Mouse (Mus musculus) intestine, embryonic 14.5 days (tissue): Measurements from ENCODE around the gene Arhgap5. TPM values are rescaled to one million over a fixed set of nuclear protein-coding genes. Genes with fewer than 3 reads are reported as not detected.

ENCODE experiments used
- ATAC-seq: fragments of 200-750 bp; cut with Nextera tagmentation; replicated peaks from 2 replicates; pipeline ENCODE4 v1.8.0; 2017; ENCODE audit warnings: low read depth, moderate number of reproducible peaks, moderate TSS enrichment, moderate library complexity; ENCODE audit not compliant: low FRiP score, low TSS enrichment
- DNase-seq: peaks from one replicate; pipeline ENCODE4 v3.0.0-alpha.2; 2018; ENCODE audit warnings: low spot score
- H3K27ac ChIP-seq: fragments of 300-500 bp; sonication (generic); 2 replicates; pipeline ENCODE4 v1.5.1; 2014; ENCODE audit warnings: low read depth, mild to moderate bottlenecking, control low read depth
- H3K27me3 ChIP-seq: fragments of 300-500 bp; sonication (generic); replicated peaks from 2 replicates; pipeline ENCODE4 v1.6.1; 2014; ENCODE audit warnings: low read length, control low read depth; ENCODE audit not compliant: control insufficient read depth, insufficient read depth
- H3K36me3 ChIP-seq: fragments of 300-500 bp; sonication (generic); 2 replicates; pipeline ENCODE4 v1.6.1; 2014; ENCODE audit warnings: low read length, control low read depth; ENCODE audit not compliant: control insufficient read depth, insufficient read depth
- H3K4me1 ChIP-seq: fragments of 300-500 bp; sonication (generic); replicated peaks from 2 replicates; pipeline ENCODE4 v1.6.1; 2014; ENCODE audit warnings: low read length, control low read depth, mixed read lengths; ENCODE audit not compliant: control insufficient read depth, insufficient read depth
- H3K4me2 ChIP-seq: fragments of 300-500 bp; sonication (generic); 2 replicates; pipeline ENCODE4 v1.6.1; 2014; ENCODE audit warnings: low read length
- H3K4me3 ChIP-seq: fragments of 300-500 bp; sonication (generic); 2 replicates; pipeline ENCODE4 v1.5.1; 2014; ENCODE audit warnings: low read depth, low read length, control low read depth, mixed read lengths
- H3K9ac ChIP-seq: fragments of 300-500 bp; sonication (generic); 2 replicates; pipeline ENCODE4 v1.6.1; 2014; ENCODE audit warnings: mild to moderate bottlenecking, low read length
- H3K9me3 ChIP-seq: fragments of 300-500 bp; sonication (generic); 2 replicates; pipeline ENCODE4 v1.6.1; 2016; ENCODE audit warnings: low read length, control low read depth; ENCODE audit not compliant: control insufficient read depth
- WGBS: fragments of 180-500 bp; shearing (Covaris S2); extraction: QIAGEN DNeasy Blood & Tissue Kit; methylation state at CpG from one replicate; pipeline ENCODE4 v1.1.7; 2014; 5-methylcytosine and 5-hydroxymethylcytosine counted together
- polyA plus RNA-seq: library from polyadenylated mRNA; unstranded; fragments of >200 nt; fragmentation: Nextera tagmentation; extraction: Ambion mirVana; gene quantifications from 2 replicates; pipeline ENCODE4 v1.2.1, GENCODE M21; 2014

Arhgap5 gene
- polyA plus RNA-seq, 1 experiment from 2014 or later = 42.3 TPM

DNA sequence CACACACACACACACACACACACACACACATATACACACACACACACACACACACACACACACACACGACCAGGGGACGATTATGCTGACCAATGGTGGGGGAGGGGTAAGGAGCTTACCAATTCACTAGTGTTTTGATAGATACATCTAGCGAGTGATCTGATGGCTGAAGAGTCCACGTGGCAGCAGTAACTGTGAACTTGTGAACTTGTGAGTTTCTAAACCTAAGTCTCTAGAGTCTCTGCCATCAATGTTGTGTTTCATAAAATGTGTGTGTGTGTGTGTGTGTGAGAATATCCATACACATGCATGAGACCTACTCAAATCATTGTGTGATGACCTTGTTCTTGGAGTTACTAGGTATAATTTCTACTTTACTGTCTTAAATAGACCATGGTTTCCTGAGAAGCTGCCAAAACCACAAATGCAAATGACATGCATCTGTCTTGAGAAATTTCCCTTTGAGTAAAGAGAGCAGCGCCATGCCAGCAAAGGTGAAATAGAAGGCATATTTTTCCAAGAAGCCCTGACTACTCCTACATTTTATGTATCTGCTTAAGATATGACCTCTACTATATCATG, 21.7 kb upstream of the Arhgap5 start:
- H3K4me2 ChIP-seq = no peak overlapping the region

DNA sequence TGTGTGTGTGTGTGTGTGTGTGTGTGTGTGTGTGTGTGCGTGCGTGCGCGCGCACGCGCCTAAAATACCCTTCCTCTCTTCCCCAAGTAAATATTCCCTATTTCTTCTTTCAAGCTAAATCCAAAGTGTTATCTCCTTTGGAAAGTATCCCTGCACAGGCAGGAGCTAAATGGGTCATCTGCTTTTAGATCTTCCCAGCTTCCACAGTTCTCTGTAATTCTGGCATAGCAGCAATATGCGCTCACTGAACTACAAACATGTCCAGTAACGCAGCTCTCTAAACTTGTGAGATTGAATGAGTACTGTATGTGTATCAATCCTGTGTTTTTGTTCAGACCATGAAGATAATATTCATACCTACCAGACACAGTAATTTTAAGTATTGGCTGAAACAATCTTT, 20.6 kb upstream of the Arhgap5 start:
- Histone ChIP-seq H3K27me3 (no peaks in the 10 kb centered on the region), H3K9ac (no peak overlapping the region), H3K4me1 (no peaks in the 10 kb centered on the region), H3K9me3 (no peaks in the 10 kb centered on the region), H3K27ac (no peak overlapping the region), H3K4me2 (no peak overlapping the region), H3K36me3 (no peaks in the 10 kb centered on the region), H3K4me3 (no peak overlapping the region)
- ATAC-seq = no peak
- no peak for DNase-seq
- WGBS = 90% methylated on average over 9 of the region's 9 CpGs

More for the DNA sequence above, 21.7 kb upstream of the Arhgap5 start:
- H3K4me3 ChIP-seq = no peak overlapping the region
- H3K27ac ChIP-seq = no peak overlapping the region
- WGBS = 70% methylated on average over 5 of the region's 5 CpGs
- no peaks in the 10 kb centered on the region for H3K9me3 ChIP-seq
- ATAC-seq (no peak), DNase-seq (no peak)
- no peak overlapping the region for H3K9ac ChIP-seq
- H3K4me1 ChIP-seq = no peaks in the 10 kb centered on the region
- H3K27me3 ChIP-seq = no peaks in the 10 kb centered on the region
- H3K36me3 ChIP-seq = no peaks in the 10 kb centered on the region

DNA sequence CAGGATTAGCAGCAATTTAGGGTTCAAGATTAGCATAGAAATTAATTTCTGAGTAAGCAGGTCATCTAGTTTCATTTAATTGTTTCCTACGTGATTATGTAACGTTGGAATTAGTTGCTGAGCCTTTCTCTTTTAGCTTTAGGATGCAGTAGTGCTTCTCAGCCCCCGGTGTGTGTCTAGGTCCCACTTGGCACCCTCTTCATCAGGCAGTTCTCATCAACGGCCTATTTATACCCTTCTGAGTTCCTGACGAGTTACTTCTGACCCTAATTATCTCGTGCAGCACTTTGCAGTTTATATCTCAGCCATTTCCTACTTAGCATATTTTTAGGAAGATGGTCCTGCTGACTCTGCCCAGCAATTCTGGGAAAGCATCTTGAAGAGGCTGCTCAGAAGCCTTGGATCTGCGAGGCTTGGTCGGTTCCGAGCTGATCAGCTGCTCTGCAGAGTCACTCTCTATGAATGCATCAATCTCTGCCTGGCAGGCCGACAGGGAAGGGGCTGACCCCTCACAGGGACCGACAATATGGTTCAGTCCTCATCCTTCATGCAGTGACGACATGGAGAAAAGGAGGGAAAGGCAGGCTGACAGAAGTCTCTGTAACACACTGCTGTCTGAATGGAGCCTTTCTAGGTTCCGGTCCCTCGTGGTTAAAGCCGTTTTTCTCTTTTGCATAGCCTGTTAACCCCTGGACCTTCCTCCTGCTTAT, 15.4 kb upstream of the Arhgap5 start:
- H3K9me3 ChIP-seq = no peaks in the 10 kb centered on the region
- ATAC-seq (no peak), DNase-seq (no peak)
- no peak overlapping the region for H3K9ac ChIP-seq
- H3K4me3 ChIP-seq = no peak overlapping the region
- WGBS = 46% methylated on average over 15 of the region's 15 CpGs
- H3K36me3 ChIP-seq = no peaks in the 10 kb centered on the region
- no peaks in the 10 kb centered on the region for H3K27me3 ChIP-seq
- no peaks in the 10 kb centered on the region; the same call in 1 of the 2 replicates for H3K4me1 ChIP-seq
- H3K4me2 ChIP-seq = no peak overlapping the region
- no peak overlapping the region for H3K27ac ChIP-seq

DNA sequence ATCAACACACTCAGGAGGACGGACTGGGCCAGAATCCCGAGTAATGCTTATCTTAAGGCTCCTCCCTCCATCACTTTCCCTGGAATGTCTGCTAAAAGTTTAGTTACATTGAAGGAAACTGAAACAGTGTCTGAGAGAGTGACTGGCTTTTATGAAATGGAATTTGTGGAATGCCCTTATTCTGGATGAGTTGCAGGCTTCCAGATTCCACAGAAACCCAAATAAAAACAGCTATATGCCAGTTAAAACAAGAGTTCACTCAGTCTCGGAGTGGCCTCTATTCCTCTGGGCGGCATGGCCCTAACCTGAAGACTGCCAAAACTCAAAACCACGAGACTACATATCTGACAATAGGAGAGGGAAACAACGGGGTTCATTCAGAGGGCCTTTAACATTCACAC, 10.5 kb upstream of the Arhgap5 start:
- no peak for DNase-seq
- no peak overlapping the region; the same call in 1 of the 2 replicates for H3K27ac ChIP-seq
- H3K4me2 ChIP-seq = no peak overlapping the region
- no peak overlapping the region for H3K4me3 ChIP-seq
- H3K9ac ChIP-seq = no peak overlapping the region
- H3K9me3 ChIP-seq = no peaks in the 10 kb centered on the region
- H3K4me1 ChIP-seq = no peaks in the 10 kb centered on the region; the same call in 1 of the 2 replicates
- H3K27me3 ChIP-seq = no peaks in the 10 kb centered on the region
- no peaks in the 10 kb centered on the region for H3K36me3 ChIP-seq
- WGBS = 31% methylated on average over 6 of the region's 6 CpGs
- ATAC-seq = no peak

DNA sequence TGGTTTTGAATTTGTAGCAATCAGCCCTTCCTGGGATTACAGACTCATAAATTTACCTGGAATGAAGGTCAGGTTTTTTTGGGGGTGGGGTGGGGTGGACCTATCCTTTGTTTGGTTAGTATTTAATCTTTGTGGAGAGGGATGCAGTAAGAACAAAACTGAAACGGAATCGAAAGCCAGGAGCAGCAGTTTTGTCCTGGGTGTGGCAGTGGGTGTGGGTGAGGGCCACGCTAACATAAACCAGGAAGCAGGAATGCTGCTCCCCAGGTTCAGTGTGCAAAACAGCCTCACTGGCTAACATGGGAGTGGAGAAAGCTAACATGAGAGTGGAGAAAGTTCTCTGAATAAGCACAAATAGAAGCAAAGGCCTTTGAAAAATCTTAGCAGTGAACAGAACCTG, 6.6 kb upstream of the Arhgap5 start:
- DNase-seq (no peak), ATAC-seq (0 out of 2 replicates have a peak, but pooled peaks have one; percentile 47)
- no peaks in the 10 kb centered on the region for H3K36me3 ChIP-seq
- no peak overlapping the region for H3K9ac ChIP-seq
- 57% methylated on average over 3 of the region's 3 CpGs for WGBS
- no peak overlapping the region for H3K4me2 ChIP-seq
- no peaks in the 10 kb centered on the region for H3K27me3 ChIP-seq
- H3K27ac ChIP-seq = no peak overlapping the region
- H3K4me3 ChIP-seq = no peak overlapping the region
- H3K4me1 ChIP-seq = peaks cover under 1% of the 10 kb centered on the region; the same call in 1 of the 2 replicates
- no peaks in the 10 kb centered on the region for H3K9me3 ChIP-seq

DNA sequence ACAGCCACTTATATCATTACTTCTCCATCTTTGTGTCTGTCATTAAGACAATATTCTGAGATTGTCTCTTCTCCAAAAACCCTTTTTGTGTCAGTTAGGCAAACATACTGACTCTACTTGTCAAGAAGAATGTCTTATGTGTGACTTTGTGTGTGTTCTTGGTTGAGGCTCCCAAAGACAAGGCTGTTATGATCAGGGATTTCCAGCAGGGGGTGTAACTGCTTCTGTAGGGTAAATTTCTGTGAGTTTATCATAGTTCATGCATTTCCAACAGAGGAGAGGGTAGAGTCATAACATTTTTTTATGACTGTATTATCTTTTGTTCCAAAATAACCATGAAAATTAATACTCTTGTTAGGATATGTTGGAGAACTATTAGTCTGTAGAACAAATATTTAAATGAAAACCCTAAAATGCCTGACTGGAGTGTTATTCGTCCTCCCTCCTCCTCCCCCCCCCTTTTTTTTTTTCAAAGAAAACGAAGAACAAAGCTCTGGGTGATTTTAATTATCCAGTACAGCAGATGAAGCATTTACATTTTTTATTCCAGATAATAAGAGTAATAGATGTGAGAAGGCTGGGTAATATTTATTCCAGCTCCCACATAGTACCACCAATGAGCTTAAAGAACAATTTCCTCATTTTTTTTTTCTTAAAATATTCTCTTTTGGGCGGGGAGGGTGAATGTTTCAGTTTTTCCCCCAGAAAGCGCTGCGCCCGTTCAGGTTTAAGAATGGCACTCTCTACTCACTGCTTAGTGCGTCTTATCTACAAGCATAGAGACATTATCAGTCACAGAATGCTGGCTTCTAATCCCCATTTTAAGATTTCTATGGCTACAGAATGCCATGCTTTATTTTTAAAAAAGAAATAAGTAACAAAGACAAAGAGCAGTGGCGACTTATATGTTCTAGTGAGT, 2.6 kb upstream of the Arhgap5 start:
- H3K36me3 ChIP-seq = no peaks in the 10 kb centered on the region
- 75% methylated on average over 8 of the region's 8 CpGs for WGBS
- no peak overlapping the region for H3K4me2 ChIP-seq
- H3K4me1 ChIP-seq = peaks cover 9% of the 10 kb centered on the region
- ATAC-seq (no peak), DNase-seq (no peak)
- no peak overlapping the region for H3K27ac ChIP-seq
- H3K27me3 ChIP-seq = no peaks in the 10 kb centered on the region
- no peak overlapping the region for H3K9ac ChIP-seq
- no peaks in the 10 kb centered on the region for H3K9me3 ChIP-seq
- no peak overlapping the region for H3K4me3 ChIP-seq

DNA sequence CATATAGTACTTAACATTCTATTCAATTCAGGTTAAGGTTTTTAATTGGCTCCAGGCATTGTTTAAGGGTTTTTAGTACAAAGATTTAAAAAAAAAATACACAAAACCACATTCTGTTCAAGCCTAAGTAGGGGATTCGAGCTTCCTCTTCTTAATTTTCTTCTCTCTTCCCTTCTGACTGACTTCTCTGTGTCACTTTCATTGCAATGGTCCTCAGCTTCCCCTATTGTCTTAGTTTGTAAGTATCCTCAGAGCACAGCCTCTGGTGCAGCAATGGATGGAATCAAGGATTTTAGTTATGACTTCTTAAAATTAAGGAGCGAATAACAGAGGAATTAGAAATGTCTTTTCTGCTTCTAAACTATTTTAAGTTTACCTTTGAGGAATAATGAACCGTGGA, 1.6 kb upstream of the Arhgap5 start:
- 62% methylated on average over 3 of the region's 3 CpGs for WGBS

DNA sequence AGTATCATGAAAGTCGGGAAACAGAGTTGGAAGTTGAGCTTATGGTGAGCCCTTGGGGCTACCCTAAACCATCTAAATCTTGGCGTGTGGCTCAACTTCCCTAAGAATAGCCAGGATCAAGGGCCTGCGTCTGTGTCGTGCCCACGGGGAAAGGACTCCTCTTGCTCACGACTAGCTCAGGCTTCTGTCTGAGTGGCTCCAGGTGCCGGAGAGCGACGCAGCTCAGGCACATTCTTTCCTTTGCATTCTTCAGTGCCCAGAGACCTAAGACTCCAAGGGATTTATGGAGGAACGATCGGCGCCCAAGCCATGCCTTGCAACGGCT, 679 bp upstream of the Arhgap5 start:
- peak overlapping the region; percentile 51 for H3K4me2 ChIP-seq
- H3K27ac ChIP-seq = peak overlapping the region; percentile 100
- DNase-seq (no peak), ATAC-seq (peak; percentile 30)
- peak overlapping the region; percentile 65 for H3K9ac ChIP-seq
- H3K4me3 ChIP-seq = peak overlapping the region; percentile 75
- WGBS = 0% methylated on average over 13 of the region's 13 CpGs
- H3K36me3 ChIP-seq = no peaks in the 10 kb centered on the region
- H3K9me3 ChIP-seq = no peaks in the 10 kb centered on the region
- no peaks in the 10 kb centered on the region for H3K27me3 ChIP-seq
- H3K4me1 ChIP-seq = peaks cover 9% of the 10 kb centered on the region

More for the DNA sequence above, 1.6 kb upstream of the Arhgap5 start:
- Histone ChIP-seq H3K27me3 (no peaks in the 10 kb centered on the region), H3K36me3 (no peaks in the 10 kb centered on the region), H3K4me1 (peaks cover 9% of the 10 kb centered on the region), H3K9ac (no peak overlapping the region), H3K4me2 (peak overlapping the region; percentile 51; the same call in 1 of the 2 replicates), H3K4me3 (no peak overlapping the region), H3K27ac (no peak overlapping the region), H3K9me3 (no peaks in the 10 kb centered on the region)
- no peak for DNase-seq
- no peak for ATAC-seq
